Mouse (Mus musculus) G1E-ER4 (cell line): Measurements from ENCODE around the gene Tcaf3. TPM values are rescaled to one million over a fixed set of nuclear protein-coding genes. Genes with fewer than 3 reads are reported as not detected.

Source experiments
- GATA1 ChIP-seq: IDR thresholded peaks from one replicate; pipeline ENCODE4 v1.8.0; 2012; ENCODE audit warnings: low read length, inconsistent platforms
- polyA plus RNA-seq: library from polyadenylated mRNA; stranded (reverse); fragments of >175 nt; gene quantifications from 2 replicates; pipeline ENCODE4 v1.2.3, GENCODE M21; 2012

Tcaf3 gene
- not detected in 2 replicates for polyA plus RNA-seq

GRCm38 (mm10) chr6:42597592-42597991 is at the start of gene Tcaf3:
TSS of gene Tcaf3 (minus strand) at chr6:42597692.
- no peak for TF ChIP-seq GATA1

- TF ChIP-seq GATA1: no peak
Observed at GRCm38 (mm10) chr6:42644912-42645549, 47.5 kb upstream of the Tcaf3 start, which contains the start of gene Tcaf2. TSS of gene Tcaf2 (minus strand) at chr6:42645254.

- no peak for TF ChIP-seq GATA1
Observed at GRCm38 (mm10) chr6:42634393-42634792, 36.9 kb upstream of the Tcaf3 start.

- no peak for TF ChIP-seq GATA1
Observed at GRCm38 (mm10) chr6:42631395-42631794, 33.9 kb upstream of the Tcaf3 start.

- TF ChIP-seq GATA1: no peak
Observed at GRCm38 (mm10) chr6:42616904-42617303, 19.4 kb upstream of the Tcaf3 start.

GRCm38 (mm10) chr6:42612218-42612617 is 14.7 kb upstream of the Tcaf3 start:
- TF ChIP-seq GATA1: no peak

- no peak for TF ChIP-seq GATA1
Observed at GRCm38 (mm10) chr6:42610954-42611522, 13.5 kb upstream of the Tcaf3 start.

- no peak for TF ChIP-seq GATA1
Observed at GRCm38 (mm10) chr6:42593138-42593882, 4.2 kb downstream of the Tcaf3 start.

GRCm38 (mm10) chr6:42586569-42586968 is 10.9 kb downstream of the Tcaf3 start:
- no peak for TF ChIP-seq GATA1

- TF ChIP-seq GATA1: no peak
Observed at GRCm38 (mm10) chr6:42583488-42583872, 14.0 kb downstream of the Tcaf3 start.

- no peak for TF ChIP-seq GATA1
Observed at GRCm38 (mm10) chr6:42582741-42583487, 14.6 kb downstream of the Tcaf3 start.

GRCm38 (mm10) chr6:42578678-42579077 is 18.8 kb downstream of the Tcaf3 start:
- no peak for TF ChIP-seq GATA1

- TF ChIP-seq GATA1: no peak
Observed at GRCm38 (mm10) chr6:42577433-42577832, 20.1 kb downstream of the Tcaf3 start.

GRCm38 (mm10) chr6:42568205-42568604 is 29.3 kb downstream of the Tcaf3 start:
- TF ChIP-seq GATA1: no peak

- no peak for TF ChIP-seq GATA1
Observed at GRCm38 (mm10) chr6:42566076-42566598, 31.4 kb downstream of the Tcaf3 start.

- TF ChIP-seq GATA1: no peak
Observed at GRCm38 (mm10) chr6:42562280-42562679, 35.2 kb downstream of the Tcaf3 start.
